Mouse (Mus musculus) cerebellum, postnatal 25 days (tissue): ENCODE measurements at regions not wholly inside any gene's neighbourhood (a gene's known extent, or its start where the extent isn't known, plus 50 kb on each side); places are given as distances from the start of the nearest gene placed in this dataset.

Experiments used
- DNase-seq, 2 experiments: peaks; one replicate each; pipeline ENCODE4 v3.0.0; 2021; ENCODE audit warnings: mixed read lengths in 2 of 2

GRCm38 (mm10) chrX:158451792-158452191 is 408.7 kb upstream of the Cnksr2 start:
- DNase-seq = no peak

GRCm38 (mm10) chrX:158423554-158424258 is 380.6 kb upstream of the Cnksr2 start:
- no peak for DNase-seq

GRCm38 (mm10) chrX:158394184-158394894 is 351.2 kb upstream of the Cnksr2 start:
- DNase-seq = peak in 1 of 2 experiments; percentile 14

GRCm38 (mm10) chrX:158375791-158376190 is 332.7 kb upstream of the Cnksr2 start:
- peak; percentile 71 to 84 for DNase-seq

GRCm38 (mm10) chrX:158373219-158373618 is 330.1 kb upstream of the Cnksr2 start:
- DNase-seq = peak; percentile 58 to 60
